Mouse (Mus musculus) mesoderm, embryonic 11.5 days (tissue): ENCODE results near the gene Gm8138.
"Not testable (repeated sequence)": the region's sequence is repeated elsewhere in the genome, so short reads cannot be mapped to it uniquely, and the experiment has no call there.

ENCODE experiments used
- DNase-seq: peaks from one replicate; pipeline ENCODE4 v3.0.0-alpha.2; 2012; ENCODE audit warnings: low read depth, low spot score

Gene Gm8138

GRCm38 (mm10) chr14:43416250-43416649 lies at the start of gene Gm8138:
TSS of gene Gm8138 (minus strand) at chr14:43416350.
- not testable (repeated sequence) for DNase-seq

DNA sequence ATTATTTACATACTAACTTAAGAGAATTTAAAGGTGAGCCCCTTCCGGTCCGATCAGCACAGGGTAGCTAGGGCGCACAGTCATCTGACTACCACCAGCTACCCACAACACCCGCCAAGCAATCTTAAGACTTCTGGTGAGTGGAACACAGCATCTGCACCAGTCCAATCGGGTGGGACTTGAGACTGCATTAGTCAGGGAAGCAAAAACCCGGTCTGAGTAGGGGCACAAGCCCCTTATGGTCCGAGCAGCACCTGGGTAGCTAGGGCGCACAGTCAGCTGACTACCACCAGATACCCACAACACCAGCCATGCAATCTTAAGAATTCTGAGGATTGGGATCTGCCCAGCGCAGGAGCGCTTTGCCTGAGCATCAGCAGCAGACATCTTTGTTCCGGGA lies 54.4 kb downstream of the Gm8138 start:
- DNase-seq = not testable (repeated sequence)
